Mouse (Mus musculus) Muller cell, postnatal 12 days (primary cell): Measurements from ENCODE around the gene Pi4ka.

Experiments used
- DNase-seq: peaks from one replicate; pipeline ENCODE4 v3.0.0-alpha.2; 2015; ENCODE audit errors: inconsistent ontology term

The Pi4ka gene

DNA sequence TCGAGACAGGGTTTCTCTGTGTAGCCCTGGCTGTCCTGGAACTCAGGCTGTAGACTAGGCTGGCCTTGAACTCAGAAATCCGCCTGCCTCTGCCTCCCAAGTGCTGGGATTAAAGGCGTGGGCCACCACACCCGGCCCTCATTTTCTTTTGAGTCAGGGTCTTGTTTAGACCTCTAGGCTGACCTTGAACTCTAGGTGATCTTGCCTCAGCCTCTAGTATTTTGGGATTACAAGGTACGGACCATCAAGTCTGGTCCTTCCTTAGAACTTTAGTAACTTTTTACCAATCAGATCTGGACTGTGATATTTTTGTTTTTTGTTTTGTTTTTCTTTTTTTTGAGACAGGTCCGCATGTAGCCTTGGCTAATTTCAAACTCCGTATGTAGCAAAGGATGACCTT is 130.4 kb downstream of the Pi4ka start, which contains the start of gene Tmem191c:
TSS of gene Tmem191c (plus strand) at position 357 of the 400 bp plus-strand sequence.
- DNase-seq = no peak

DNA sequence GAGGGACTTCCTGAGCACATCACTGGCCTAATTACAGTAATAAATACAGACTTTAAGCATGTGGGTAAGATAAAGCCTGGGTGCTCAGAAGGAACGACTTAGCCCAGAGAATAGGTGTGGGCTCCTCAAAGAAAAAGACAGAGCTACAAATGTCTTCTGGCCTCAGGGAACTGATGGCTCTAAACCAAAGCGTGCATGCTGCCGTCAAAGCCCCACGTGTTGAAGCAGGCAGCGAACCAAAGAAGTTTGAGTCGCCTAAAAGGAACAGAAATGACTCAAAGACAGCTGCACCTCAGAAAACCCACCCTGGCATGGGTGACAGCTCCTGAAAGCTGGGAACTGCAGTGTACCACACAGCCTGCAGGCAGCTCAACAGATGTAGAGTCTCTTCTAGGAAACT is 134.3 kb downstream of the Pi4ka start:
- DNase-seq = no peak

GRCm38 (mm10) chr16:17271124-17271523 is 135.0 kb downstream of the Pi4ka start:
- no peak for DNase-seq

DNA sequence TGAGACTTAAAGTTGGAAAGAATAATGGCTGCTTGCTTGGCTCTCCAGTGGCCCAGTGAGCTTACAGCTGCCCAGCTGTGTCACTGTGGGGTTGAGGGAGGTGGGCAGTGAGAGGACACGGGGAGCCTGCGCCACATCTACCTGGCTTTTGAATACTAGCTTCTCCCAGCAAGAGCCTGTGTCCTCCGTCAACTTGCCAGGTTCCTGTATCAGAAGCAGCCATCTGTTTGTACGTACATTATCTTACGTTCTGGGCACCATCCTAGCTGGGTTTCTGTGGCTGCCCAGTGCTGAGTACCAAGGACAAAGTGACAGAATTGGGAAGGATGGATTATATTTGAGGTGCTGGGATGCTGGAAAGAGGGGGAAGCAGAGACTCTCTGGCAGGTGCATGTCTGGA is 136.2 kb downstream of the Pi4ka start:
- DNase-seq = no peak

DNA sequence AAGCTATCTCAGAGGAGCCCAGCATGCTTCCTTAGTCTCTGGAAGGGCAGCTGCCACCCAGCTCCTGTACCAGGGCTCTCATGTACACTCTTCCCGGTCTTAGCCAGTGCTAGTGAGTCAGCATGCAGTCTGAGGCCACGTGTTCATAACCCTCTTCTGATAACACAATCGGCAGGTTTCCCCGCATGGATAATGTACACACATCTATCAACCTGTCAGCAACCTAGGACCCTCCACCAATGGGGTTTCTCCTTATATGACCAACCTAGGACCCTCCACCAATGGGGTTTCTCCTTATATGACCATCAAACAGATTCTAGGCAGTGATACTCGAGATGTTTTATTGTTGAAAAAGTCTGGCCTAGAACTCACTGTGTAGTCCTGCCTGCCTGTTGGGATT is 138.2 kb downstream of the Pi4ka start:
- no peak for DNase-seq

DNA sequence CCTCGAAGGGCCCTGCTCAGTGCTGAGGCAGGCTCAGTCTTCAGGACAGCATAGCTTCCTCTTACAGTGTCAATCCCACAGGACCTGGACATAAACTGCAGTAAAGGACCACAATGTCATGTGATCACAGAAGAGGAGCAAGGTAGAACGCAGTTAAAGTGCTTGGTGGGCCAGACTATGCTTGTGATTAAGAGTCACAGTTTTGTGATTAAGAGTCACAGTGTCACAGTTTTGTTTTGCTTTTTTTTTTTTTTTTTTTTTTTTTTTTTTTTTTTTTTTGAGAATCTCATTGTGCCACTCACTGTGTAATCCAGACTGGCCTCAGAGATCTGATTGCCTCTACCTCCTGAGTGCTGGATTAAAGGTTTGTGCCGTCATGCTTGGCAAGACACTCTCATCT is 140.0 kb downstream of the Pi4ka start:
- DNase-seq = no peak

DNA sequence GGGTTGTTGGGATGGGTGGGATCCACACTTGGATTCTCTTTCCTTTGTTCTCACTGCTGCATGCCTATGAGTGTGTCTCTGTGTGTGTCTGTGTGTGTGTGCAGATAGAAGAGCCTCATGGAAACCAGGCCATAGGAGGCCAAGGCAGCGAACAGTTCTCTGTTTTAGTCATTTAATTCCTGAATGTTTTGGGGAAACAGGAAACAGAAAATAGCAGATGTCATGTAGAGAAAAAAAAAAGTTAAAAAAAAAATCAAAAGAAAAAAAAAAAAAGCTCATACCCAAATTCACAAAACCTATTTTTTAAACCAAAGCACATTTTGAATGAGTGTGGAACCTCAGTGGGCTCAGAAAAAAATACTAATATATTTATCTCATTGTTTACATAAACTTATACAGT is 144.8 kb downstream of the Pi4ka start:
- DNase-seq = no peak

- DNase-seq = no peak
Observed at GRCm38 (mm10) chr16:17258917-17259316, 147.2 kb downstream of the Pi4ka start.

- DNase-seq = peak; percentile 44
Observed at GRCm38 (mm10) chr16:17257359-17257821, 148.7 kb downstream of the Pi4ka start.

GRCm38 (mm10) chr16:17255270-17255669 is 150.8 kb downstream of the Pi4ka start:
- DNase-seq = no peak

DNA sequence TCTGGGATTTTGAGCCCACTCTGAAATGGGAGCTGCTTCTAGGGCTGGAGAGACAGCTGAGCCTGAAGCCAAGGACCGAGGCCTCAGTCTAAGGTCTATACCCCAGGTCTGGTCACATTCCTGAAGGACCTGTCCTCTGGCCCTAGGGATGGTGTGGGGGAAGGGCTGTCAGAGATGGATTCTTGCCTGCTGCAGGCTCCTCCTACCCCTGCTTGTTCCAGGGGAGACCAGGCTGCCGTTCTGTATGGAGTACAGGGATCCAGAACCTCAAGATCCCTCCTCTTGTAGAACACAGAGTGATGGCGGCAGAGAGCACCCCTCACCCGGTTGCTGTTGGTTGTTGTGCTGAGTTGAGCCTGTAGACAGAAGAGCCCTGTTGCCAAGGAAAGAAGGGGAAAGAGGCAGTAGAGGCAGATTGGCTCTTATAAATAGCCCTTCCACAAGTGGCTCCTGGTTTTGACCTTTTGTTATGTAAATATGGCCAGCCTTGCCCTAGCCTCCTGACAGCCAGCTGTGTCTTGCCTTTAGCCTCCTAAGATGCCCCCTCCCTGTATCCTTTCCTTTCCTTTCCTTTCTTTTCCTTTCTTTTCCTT is 152.0 kb downstream of the Pi4ka start:
- DNase-seq = no peak

- no peak for DNase-seq
Observed at GRCm38 (mm10) chr16:17252841-17253240, 153.3 kb downstream of the Pi4ka start.

DNA sequence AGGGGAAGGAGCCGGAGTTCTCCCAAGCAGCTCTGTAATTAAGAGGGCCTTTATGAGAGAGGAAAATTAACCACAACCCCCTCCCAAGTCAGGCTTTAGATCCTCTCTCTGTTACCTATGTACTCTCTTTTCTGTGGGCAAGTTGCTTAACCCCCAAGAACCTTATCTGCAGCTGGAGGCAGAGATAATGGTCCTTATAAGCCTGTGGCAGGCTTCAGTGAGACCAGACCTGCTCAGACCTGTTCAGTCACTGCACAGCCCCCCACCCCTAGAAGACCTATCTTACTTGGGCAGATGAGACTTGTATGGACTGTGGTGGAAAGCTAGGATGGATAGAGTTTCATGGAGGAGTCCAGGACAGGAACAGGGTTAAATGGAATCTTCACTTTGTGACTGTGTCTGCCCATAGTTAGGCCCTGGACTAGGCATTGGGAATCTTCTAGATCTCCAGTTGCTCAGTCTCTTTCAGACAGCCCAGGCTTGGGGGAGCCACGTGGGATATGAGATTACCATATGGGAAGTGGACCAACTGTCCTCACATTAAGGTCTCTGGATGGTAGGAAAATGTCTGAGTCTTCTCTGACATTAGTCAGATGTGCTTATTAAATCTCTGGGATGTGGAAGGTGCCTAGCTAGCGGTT is 153.9 kb downstream of the Pi4ka start:
- no peak for DNase-seq

DNA sequence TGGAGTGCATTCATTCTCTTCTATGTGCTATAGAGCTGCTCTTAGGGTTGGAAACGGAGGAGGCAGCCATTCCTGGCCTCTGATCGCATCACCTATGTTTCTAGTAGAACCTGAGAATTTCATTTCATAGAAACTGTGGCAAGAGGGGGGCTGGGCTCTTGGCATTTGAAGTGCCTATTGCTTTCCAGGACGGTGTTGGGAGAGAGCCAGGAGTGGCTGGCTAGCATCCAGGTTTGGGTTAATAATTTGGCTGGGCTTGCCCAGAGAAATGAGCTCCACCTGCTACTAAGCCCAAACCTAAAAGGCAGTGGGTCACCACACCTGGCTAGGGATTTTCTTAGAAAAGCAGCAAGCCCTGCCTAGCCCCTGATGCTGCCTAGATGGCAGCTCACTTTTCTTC is 154.6 kb downstream of the Pi4ka start:
- peak; percentile 41 for DNase-seq

- no peak for DNase-seq
Observed at GRCm38 (mm10) chr16:17249135-17249534, 157.0 kb downstream of the Pi4ka start.

DNA sequence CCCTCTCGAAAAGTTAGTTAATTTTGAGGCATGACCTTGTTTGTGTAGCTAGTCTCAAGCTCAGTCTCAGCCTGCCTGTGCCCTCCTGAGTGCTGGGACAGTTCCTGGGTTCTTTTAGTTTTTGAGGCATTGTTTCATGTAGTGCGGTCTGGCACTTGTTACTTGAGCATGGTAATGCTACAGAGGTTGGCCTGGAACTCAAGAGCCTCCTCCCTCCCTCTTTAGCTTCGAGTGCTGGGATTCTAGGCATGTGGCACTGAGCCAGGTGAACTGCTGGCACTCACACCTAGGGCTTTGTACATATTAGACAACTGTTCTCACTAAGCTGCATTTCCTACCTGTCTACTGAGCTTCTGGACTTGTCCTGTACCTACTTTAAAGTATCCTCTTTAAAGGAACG is 158.4 kb downstream of the Pi4ka start:
- peak; percentile 45 for DNase-seq

GRCm38 (mm10) chr16:17244996-17245395 is 161.1 kb downstream of the Pi4ka start:
- DNase-seq = no peak

DNA sequence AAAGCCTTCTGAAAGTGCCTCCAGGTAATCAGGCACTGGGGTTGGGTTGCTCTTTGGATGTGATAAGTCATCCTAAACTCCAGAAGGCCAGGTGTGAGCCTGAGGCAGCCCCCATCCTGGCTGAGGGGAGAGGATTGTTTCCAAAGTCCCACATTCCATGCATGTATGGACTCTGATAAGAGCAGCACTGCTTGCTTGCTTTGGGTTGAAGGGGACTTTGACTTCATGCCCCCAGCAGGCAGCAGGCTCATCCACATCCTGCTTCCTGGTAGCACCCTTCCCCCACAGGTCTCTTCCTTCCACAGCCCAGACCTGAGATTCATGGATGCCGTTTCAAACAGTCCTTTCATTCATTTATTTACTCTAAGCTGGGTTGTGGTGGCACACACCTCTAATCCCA is 162.4 kb downstream of the Pi4ka start:
- DNase-seq = no peak

DNA sequence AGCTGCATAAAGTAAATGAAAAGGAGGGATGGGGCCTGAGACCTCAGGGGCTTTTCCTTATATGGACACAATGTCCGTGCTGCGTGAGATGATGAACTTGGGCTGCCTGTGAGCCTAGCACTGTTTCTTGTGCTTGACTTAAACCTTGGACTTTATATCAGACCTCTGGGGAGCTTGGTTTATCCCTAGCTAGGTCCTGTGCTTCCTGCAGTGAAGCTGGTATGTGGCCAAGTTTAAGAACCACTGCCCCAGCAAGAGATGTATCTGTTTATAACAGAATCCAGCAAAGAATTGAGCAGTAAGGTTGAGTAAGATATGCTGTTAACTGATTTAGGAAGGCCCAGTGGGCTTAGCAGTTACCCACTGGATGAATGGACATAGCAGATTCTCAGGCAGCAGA is 166.7 kb downstream of the Pi4ka start:
- no peak for DNase-seq

GRCm38 (mm10) chr16:17237634-17238033 is 168.5 kb downstream of the Pi4ka start:
- DNase-seq = no peak

DNA sequence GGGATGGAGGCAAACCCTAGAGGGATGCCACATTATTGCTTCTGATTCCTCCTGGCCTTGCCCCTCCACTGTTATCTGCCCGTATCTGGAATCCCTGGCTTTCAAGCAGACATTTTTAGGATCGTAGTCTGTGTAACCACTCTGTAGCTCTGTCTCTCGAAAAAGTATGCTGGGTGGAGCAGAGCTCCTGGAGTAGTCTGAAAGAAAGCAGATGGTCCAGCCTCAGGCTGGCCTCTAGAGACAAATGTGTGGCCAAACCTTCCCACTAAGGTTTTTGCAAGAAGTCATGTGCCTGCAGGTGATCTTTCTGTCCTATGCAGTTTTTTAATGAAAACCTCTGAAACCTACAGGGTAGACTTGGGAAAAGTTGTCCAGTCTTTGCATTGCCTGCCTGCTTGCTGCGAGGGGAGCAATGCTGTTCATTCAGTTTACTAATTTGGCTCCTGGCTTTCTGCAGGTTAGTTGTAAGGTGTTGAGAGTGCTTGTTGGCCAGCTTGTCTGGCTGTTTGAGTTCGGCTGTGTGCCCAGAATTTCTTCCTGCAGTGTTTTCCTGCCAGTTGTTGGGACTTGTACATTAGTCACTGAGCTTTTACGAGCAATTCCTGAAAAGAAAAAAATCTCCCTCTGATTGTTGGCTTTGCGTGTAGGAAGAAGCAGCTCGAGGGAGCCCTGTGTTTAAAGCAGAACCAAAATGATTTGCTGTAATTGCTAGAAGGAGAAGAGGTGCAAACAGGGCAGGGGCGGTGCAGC is 171.0 kb downstream of the Pi4ka start:
- DNase-seq = peak; percentile 13

DNA sequence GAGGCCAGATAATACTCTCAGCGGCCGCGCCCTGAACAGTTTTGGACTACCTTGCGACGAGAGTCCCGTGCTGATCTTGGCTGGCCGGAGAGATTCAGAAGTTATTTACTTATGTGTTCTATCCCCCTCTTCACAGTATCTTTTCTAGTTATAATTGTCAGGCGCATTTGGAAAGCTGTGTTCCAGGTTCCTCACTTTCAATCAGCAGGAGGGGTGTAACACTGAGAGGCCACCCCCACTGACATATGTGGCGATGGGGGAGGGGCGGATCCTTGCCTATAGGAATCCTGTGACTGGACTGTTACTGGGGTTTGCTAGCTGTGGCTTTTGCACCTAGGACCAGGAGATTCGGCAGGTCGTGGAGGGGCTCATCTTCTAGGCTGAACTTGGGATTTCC is 171.6 kb downstream of the Pi4ka start:
- peak; percentile 46 for DNase-seq
